Mouse (Mus musculus): ENCODE measurements at regions not wholly inside any gene's neighbourhood (a gene's known extent, or its start where the extent isn't known, plus 50 kb on each side); places are given as distances from the start of the nearest gene placed in this dataset.

- no peak for DNase-seq (ENCODE audit: low spot score in 2 of 2)
Measured at GRCm38 (mm10) chr7:83161226-83161625, 294.1 kb downstream of the Mex3b start.

GRCm38 (mm10) chr7:83162868-83163267 lies 295.7 kb downstream of the Mex3b start:
- DNase-seq (ENCODE audit: low spot score in 2 of 2): no peak

GRCm38 (mm10) chr7:83179403-83179802 lies 312.3 kb downstream of the Mex3b start:
- no peak for DNase-seq (ENCODE audit: low spot score in 2 of 2)

GRCm38 (mm10) chr7:83186341-83186740 lies 319.2 kb downstream of the Mex3b start:
- DNase-seq (ENCODE audit: low spot score in 2 of 2): no peak

- DNase-seq (ENCODE audit: low spot score in 2 of 2): no peak
Measured at GRCm38 (mm10) chr7:83195896-83196537, 328.9 kb downstream of the Mex3b start.

- no peak for DNase-seq (ENCODE audit: low spot score in 2 of 2)
Measured at GRCm38 (mm10) chr7:83197490-83197889, 330.4 kb downstream of the Mex3b start.

GRCm38 (mm10) chr7:83201126-83201686 lies 334.1 kb downstream of the Mex3b start:
- peak in 1 of 2 experiments; percentile 6 for DNase-seq (ENCODE audit: low spot score in 2 of 2)

GRCm38 (mm10) chr7:83201768-83202493 lies 334.8 kb downstream of the Mex3b start:
- DNase-seq (ENCODE audit: low spot score in 2 of 2): peak; percentile 46 to 81

- peak in 1 of 2 experiments; percentile 17 for DNase-seq (ENCODE audit: low spot score in 2 of 2)
Measured at GRCm38 (mm10) chr7:83203311-83204012, 336.3 kb downstream of the Mex3b start.

- peak in 1 of 2 experiments; percentile 16 for DNase-seq (ENCODE audit: low spot score in 2 of 2)
Measured at GRCm38 (mm10) chr7:83204013-83204365, 336.9 kb downstream of the Mex3b start.

GRCm38 (mm10) chr7:83204701-83205100 lies 337.6 kb downstream of the Mex3b start:
- DNase-seq (ENCODE audit: low spot score in 2 of 2): peak in 1 of 2 experiments; percentile 27

- no peak for DNase-seq (ENCODE audit: low spot score in 2 of 2)
Measured at GRCm38 (mm10) chr7:83206999-83207398, 339.9 kb downstream of the Mex3b start.

- DNase-seq (ENCODE audit: low spot score in 2 of 2): no peak
Measured at GRCm38 (mm10) chr7:83211611-83212010, 344.5 kb downstream of the Mex3b start.

- DNase-seq (ENCODE audit: low spot score in 2 of 2): no peak
Measured at GRCm38 (mm10) chr7:83222029-83222722, 355.0 kb downstream of the Mex3b start.

- DNase-seq (ENCODE audit: low spot score in 2 of 2): no peak
Measured at GRCm38 (mm10) chr7:83227262-83228108, 357.2 kb upstream of the Tmc3 start.

- DNase-seq (ENCODE audit: low spot score in 2 of 2): peak in 1 of 2 experiments; percentile 16
Measured at GRCm38 (mm10) chr7:83230496-83231325, 354.0 kb upstream of the Tmc3 start.

GRCm38 (mm10) chr7:83235659-83236058 lies 349.1 kb upstream of the Tmc3 start:
- DNase-seq (ENCODE audit: low spot score in 2 of 2): peak in 1 of 2 experiments; percentile 15

- no peak for DNase-seq (ENCODE audit: low spot score in 2 of 2)
Measured at GRCm38 (mm10) chr7:83237336-83237735, 347.4 kb upstream of the Tmc3 start.

- DNase-seq (ENCODE audit: low spot score in 2 of 2): peak in 1 of 2 experiments; percentile 12
Measured at GRCm38 (mm10) chr7:83238091-83238490, 346.6 kb upstream of the Tmc3 start.

- peak in 1 of 2 experiments; percentile 29 for DNase-seq (ENCODE audit: low spot score in 2 of 2)
Measured at GRCm38 (mm10) chr7:83242233-83242632, 342.5 kb upstream of the Tmc3 start.

All from cerebellum, postnatal 4 days (tissue).